Mouse (Mus musculus) inflammation-experienced regulatory T-cells, adult 6 months (primary cell): Measurements from ENCODE around the gene Gcnt1. TPM values are rescaled to one million over a fixed set of nuclear protein-coding genes. Genes with fewer than 3 reads are reported as not detected.

Source experiments
- ATAC-seq: one replicate; pipeline ENCODE4 v1.8.0; 2017
- polyA plus RNA-seq, 3 experiments: library from polyadenylated mRNA; unstranded; fragments of 100-300 nt; shearing (Covaris generic); gene quantifications; one replicate each; pipeline ENCODE4 v1.2.1; 2017

Gene Gcnt1
- polyA plus RNA-seq = 1 to 10 TPM; 6.9 to 9.2 (median 7.5) TPM

- no peak for ATAC-seq
These were observed at the start of gene Gcnt1 for GRCm38 (mm10) chr19:17372701-17373100. Gcnt1 (minus strand) TSS chr19:17372844.

GRCm38 (mm10) chr19:17417855-17418254 lies 45.2 kb upstream of the Gcnt1 start:
- no peak for ATAC-seq

GRCm38 (mm10) chr19:17412915-17413459 lies 40.3 kb upstream of the Gcnt1 start:
- no peak for ATAC-seq

GRCm38 (mm10) chr19:17410465-17411065 lies 37.9 kb upstream of the Gcnt1 start:
- no peak for ATAC-seq

GRCm38 (mm10) chr19:17409351-17409750 lies 36.7 kb upstream of the Gcnt1 start:
- no peak for ATAC-seq

- ATAC-seq = no peak
These were observed 35.9 kb upstream of the Gcnt1 start for GRCm38 (mm10) chr19:17408591-17408990.

GRCm38 (mm10) chr19:17406823-17407222 lies 34.2 kb upstream of the Gcnt1 start:
- ATAC-seq = no peak

- ATAC-seq = no peak
These were observed 30.5 kb upstream of the Gcnt1 start for GRCm38 (mm10) chr19:17403175-17403574.

GRCm38 (mm10) chr19:17400571-17400970 lies 27.9 kb upstream of the Gcnt1 start:
- ATAC-seq = no peak

- no peak for ATAC-seq
These were observed 27.3 kb upstream of the Gcnt1 start for GRCm38 (mm10) chr19:17399965-17400364.

- no peak for ATAC-seq
These were observed 25.3 kb upstream of the Gcnt1 start for GRCm38 (mm10) chr19:17397922-17398321.

- ATAC-seq = no peak
These were observed 24.2 kb upstream of the Gcnt1 start for GRCm38 (mm10) chr19:17396802-17397201.

- ATAC-seq = peak; percentile 90
These were observed 21.4 kb upstream of the Gcnt1 start, which contains the start of gene Rfk for GRCm38 (mm10) chr19:17393841-17394591. Rfk (plus strand) TSS chr19:17394043.

GRCm38 (mm10) chr19:17392866-17393265 lies 20.2 kb upstream of the Gcnt1 start:
- no peak for ATAC-seq

GRCm38 (mm10) chr19:17388404-17388803 lies 15.8 kb upstream of the Gcnt1 start:
- ATAC-seq = no peak

GRCm38 (mm10) chr19:17386424-17386823 lies 13.8 kb upstream of the Gcnt1 start:
- ATAC-seq = no peak

GRCm38 (mm10) chr19:17385426-17385825 lies 12.8 kb upstream of the Gcnt1 start:
- ATAC-seq = no peak

GRCm38 (mm10) chr19:17385022-17385421 lies 12.4 kb upstream of the Gcnt1 start:
- ATAC-seq = no peak

GRCm38 (mm10) chr19:17382807-17383397 lies 10.3 kb upstream of the Gcnt1 start:
- ATAC-seq = no peak

- peak; percentile 35 for ATAC-seq
These were observed 7.9 kb upstream of the Gcnt1 start for GRCm38 (mm10) chr19:17380549-17380948.

- ATAC-seq = no peak
These were observed 6.2 kb upstream of the Gcnt1 start for GRCm38 (mm10) chr19:17378845-17379244.

- ATAC-seq = no peak
These were observed 3.1 kb downstream of the Gcnt1 start for GRCm38 (mm10) chr19:17369581-17369980.

- no peak for ATAC-seq
These were observed 4.1 kb downstream of the Gcnt1 start for GRCm38 (mm10) chr19:17368557-17368956.
